Mouse (Mus musculus): Measurements from ENCODE around the gene Zdhhc6. TPM values are rescaled to one million over a fixed set of nuclear protein-coding genes. Genes with fewer than 3 reads are reported as not detected.

The Zdhhc6 gene
- polyA plus RNA-seq, 1 experiment from 2014 or later, result 105 TPM

DNA sequence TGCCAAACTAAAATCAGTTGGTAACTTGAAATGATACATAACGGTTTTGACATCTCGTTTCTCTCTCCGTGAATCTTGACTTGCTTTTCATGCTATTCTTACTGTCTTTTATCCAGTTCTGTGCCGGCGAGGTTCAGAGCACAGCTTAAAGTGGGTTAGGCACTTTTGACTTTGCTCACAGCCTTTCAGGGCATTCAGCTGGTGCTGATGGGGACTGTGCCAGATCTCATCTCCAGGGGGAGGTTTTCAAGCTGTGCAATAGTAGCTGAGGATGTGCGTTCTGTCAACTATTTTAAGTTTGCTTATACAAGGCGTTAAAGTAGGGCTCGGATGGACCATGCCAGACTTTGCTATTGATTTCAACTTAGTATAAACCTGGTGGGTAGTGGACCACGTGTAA, 21.2 kb upstream of the Zdhhc6 start:
- Histone ChIP-seq H3K4me2 (ENCODE audit: low read depth) (no peak overlapping the region), H3K4me1 (ENCODE audit: control insufficient read depth, insufficient read depth, low read length) (no peaks in the 10 kb centered on the region), H3K27me3 (ENCODE audit: control insufficient read depth, insufficient read depth, low read length) (no peaks in the 10 kb centered on the region), H3K9ac (ENCODE audit: low read length) (no peak overlapping the region), H3K9me3 (ENCODE audit: control insufficient read depth, low read length) (no peaks in the 10 kb centered on the region), H3K27ac (ENCODE audit: low read depth, low read length) (no peak overlapping the region), H3K36me3 (ENCODE audit: control insufficient read depth, insufficient read depth, low read length) (no peaks in the 10 kb centered on the region), H3K4me3 (ENCODE audit: low read depth, low read length) (no peak overlapping the region)
- ATAC-seq (ENCODE audit: insufficient read depth, low FRiP score, low TSS enrichment) (no peak), DNase-seq (ENCODE audit: low spot score) (no peak)
- 92% methylated on average over 9 of the region's 9 CpGs for WGBS

GRCm38 (mm10) chr19:55336441-55336840, 20.6 kb upstream of the Zdhhc6 start:
- Histone ChIP-seq H3K36me3 (ENCODE audit: control insufficient read depth, insufficient read depth, low read length) (no peaks in the 10 kb centered on the region), H3K27me3 (ENCODE audit: control insufficient read depth, insufficient read depth, low read length) (no peaks in the 10 kb centered on the region), H3K9ac (ENCODE audit: low read length) (no peak overlapping the region), H3K4me1 (ENCODE audit: control insufficient read depth, insufficient read depth, low read length) (no peaks in the 10 kb centered on the region), H3K4me2 (ENCODE audit: low read depth) (no peak overlapping the region), H3K9me3 (ENCODE audit: control insufficient read depth, low read length) (no peaks in the 10 kb centered on the region), H3K27ac (ENCODE audit: low read depth, low read length) (no peak overlapping the region), H3K4me3 (ENCODE audit: low read depth, low read length) (no peak overlapping the region)
- 87% methylated on average over 12 of the region's 12 CpGs for WGBS
- no peak for DNase-seq (ENCODE audit: low spot score)
- ATAC-seq (ENCODE audit: insufficient read depth, low FRiP score, low TSS enrichment), result no peak

- H3K4me3 ChIP-seq (ENCODE audit: low read depth, low read length), result no peak overlapping the region
- no peaks in the 10 kb centered on the region for H3K9me3 ChIP-seq (ENCODE audit: control insufficient read depth, low read length)
- H3K27me3 ChIP-seq (ENCODE audit: control insufficient read depth, insufficient read depth, low read length), result no peaks in the 10 kb centered on the region
- H3K36me3 ChIP-seq (ENCODE audit: control insufficient read depth, insufficient read depth, low read length), result no peaks in the 10 kb centered on the region
- no peak overlapping the region for H3K4me2 ChIP-seq (ENCODE audit: low read depth)
- WGBS, result 91% methylated on average over 1 of the region's 1 CpGs
- H3K4me1 ChIP-seq (ENCODE audit: control insufficient read depth, insufficient read depth, low read length), result no peaks in the 10 kb centered on the region
- no peak overlapping the region for H3K9ac ChIP-seq (ENCODE audit: low read length)
- no peak for DNase-seq (ENCODE audit: low spot score)
- ATAC-seq (ENCODE audit: insufficient read depth, low FRiP score, low TSS enrichment), result no peak
- no peak overlapping the region for H3K27ac ChIP-seq (ENCODE audit: low read depth, low read length)
Observed at GRCm38 (mm10) chr19:55335881-55336280, 20.0 kb upstream of the Zdhhc6 start.

DNA sequence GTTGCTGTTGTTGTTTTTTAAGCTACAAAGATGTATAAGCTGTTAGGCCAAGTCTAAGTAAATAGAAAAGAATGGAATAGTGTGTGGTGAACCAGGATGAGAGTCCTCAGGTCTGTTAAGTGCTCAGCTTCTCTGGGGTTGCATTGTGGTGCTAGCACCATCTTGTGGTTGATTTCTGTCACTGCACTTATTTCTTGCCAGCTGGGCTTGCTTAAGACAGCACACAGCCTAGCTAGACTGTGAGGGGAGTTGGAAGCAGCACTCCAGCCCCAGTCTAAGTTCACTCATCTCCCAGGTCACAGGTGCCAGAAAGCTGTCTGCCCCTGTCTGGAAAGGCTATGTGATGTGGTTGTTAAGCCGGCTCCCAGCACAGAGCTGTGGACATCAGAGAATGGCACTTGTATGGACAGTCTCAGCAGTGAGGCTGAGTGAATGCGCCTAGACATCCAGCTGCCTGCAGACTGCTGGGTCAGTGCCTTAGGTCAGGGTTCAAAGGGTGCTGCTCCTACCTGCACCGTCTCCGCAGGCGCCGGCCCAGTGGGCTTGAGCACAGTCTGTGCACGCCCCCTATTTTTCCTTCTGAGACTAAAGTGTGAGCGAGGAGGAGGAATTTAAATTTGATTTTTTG, 16.9 kb upstream of the Zdhhc6 start:
- H3K9ac ChIP-seq (ENCODE audit: low read length), result no peak overlapping the region
- peak; percentile 65; the same call in 1 of the 2 replicates for ATAC-seq (ENCODE audit: insufficient read depth, low FRiP score, low TSS enrichment)
- 95% methylated on average over 8 of the region's 8 CpGs for WGBS

DNA sequence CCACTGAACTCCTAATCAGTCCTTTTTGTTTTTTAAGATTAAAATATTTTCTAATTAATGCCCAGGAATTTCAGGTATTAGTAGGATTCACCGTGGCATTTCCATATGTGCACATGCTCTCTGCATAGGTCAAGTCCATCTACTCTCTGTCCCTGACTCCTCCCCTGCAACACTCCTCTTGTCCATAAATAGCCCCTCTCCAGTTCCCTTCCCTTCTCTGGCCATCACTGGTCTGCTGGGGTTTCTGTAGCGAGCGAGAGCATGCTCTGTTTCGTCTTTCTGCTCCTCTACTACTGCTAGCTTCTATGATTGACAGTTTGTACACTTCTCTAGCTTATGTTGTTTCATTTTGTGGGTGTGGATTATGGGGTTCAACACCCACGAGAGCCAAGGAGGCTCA, 15.9 kb upstream of the Zdhhc6 start:
- Histone ChIP-seq H3K4me1 (ENCODE audit: control insufficient read depth, insufficient read depth, low read length) (no peaks in the 10 kb centered on the region), H3K36me3 (ENCODE audit: control insufficient read depth, insufficient read depth, low read length) (no peaks in the 10 kb centered on the region), H3K27ac (ENCODE audit: low read depth, low read length) (no peak overlapping the region), H3K9me3 (ENCODE audit: control insufficient read depth, low read length) (no peaks in the 10 kb centered on the region), H3K27me3 (ENCODE audit: control insufficient read depth, insufficient read depth, low read length) (no peaks in the 10 kb centered on the region), H3K4me2 (ENCODE audit: low read depth) (no peak overlapping the region), H3K9ac (ENCODE audit: low read length) (no peak overlapping the region), H3K4me3 (ENCODE audit: low read depth, low read length) (no peak overlapping the region)
- DNase-seq (ENCODE audit: low spot score), result no peak
- ATAC-seq (ENCODE audit: insufficient read depth, low FRiP score, low TSS enrichment), result no peak
- 89% methylated on average over 5 of the region's 5 CpGs for WGBS

More for the DNA sequence above, 16.9 kb upstream of the Zdhhc6 start:
- Histone ChIP-seq H3K9me3 (ENCODE audit: control insufficient read depth, low read length) (no peaks in the 10 kb centered on the region), H3K4me1 (ENCODE audit: control insufficient read depth, insufficient read depth, low read length) (no peaks in the 10 kb centered on the region), H3K27ac (ENCODE audit: low read depth, low read length) (no peak overlapping the region), H3K36me3 (ENCODE audit: control insufficient read depth, insufficient read depth, low read length) (no peaks in the 10 kb centered on the region), H3K4me3 (ENCODE audit: low read depth, low read length) (no peak overlapping the region), H3K27me3 (ENCODE audit: control insufficient read depth, insufficient read depth, low read length) (no peaks in the 10 kb centered on the region), H3K4me2 (ENCODE audit: low read depth) (no peak overlapping the region)
- peak; percentile 58 for DNase-seq (ENCODE audit: low spot score)

- WGBS, result 90% methylated on average over 4 of the region's 4 CpGs
Observed at GRCm38 (mm10) chr19:55327510-55327909, 11.7 kb upstream of the Zdhhc6 start.

DNA sequence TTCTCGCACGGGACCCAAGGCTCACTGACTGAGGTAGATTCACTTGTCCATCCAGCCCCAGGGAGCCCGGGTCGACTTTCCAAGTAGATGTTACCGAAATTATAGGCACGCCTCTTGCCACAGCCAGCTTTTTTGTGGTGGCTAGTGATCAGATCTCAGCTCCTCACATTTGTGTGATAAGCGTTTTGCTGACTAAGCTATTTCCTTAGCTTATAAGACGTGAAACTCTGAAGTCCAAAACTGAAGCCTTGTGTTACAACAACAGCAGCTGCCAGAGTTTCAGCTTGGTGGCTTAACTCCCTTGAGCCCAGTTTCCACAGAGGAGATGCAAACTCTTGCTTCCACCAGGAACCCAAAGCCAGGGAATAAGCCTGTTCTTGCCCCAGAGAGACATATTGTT, 6.8 kb upstream of the Zdhhc6 start:
- Histone ChIP-seq H3K36me3 (ENCODE audit: control insufficient read depth, insufficient read depth, low read length) (no peaks in the 10 kb centered on the region), H3K27me3 (ENCODE audit: control insufficient read depth, insufficient read depth, low read length) (no peaks in the 10 kb centered on the region), H3K9me3 (ENCODE audit: control insufficient read depth, low read length) (no peaks in the 10 kb centered on the region), H3K9ac (ENCODE audit: low read length) (no peak overlapping the region), H3K4me3 (ENCODE audit: low read depth, low read length) (no peak overlapping the region), H3K27ac (ENCODE audit: low read depth, low read length) (no peak overlapping the region), H3K4me1 (ENCODE audit: control insufficient read depth, insufficient read depth, low read length) (no peaks in the 10 kb centered on the region), H3K4me2 (ENCODE audit: low read depth) (no peak overlapping the region)
- DNase-seq (ENCODE audit: low spot score) (no peak), ATAC-seq (ENCODE audit: insufficient read depth, low FRiP score, low TSS enrichment) (no peak)
- WGBS, result 93% methylated on average over 8 of the region's 8 CpGs

More at GRCm38 (mm10) chr19:55327510-55327909, 11.7 kb upstream of the Zdhhc6 start:
- Histone ChIP-seq H3K27me3 (ENCODE audit: control insufficient read depth, insufficient read depth, low read length) (no peaks in the 10 kb centered on the region), H3K4me1 (ENCODE audit: control insufficient read depth, insufficient read depth, low read length) (no peaks in the 10 kb centered on the region), H3K4me3 (ENCODE audit: low read depth, low read length) (no peak overlapping the region), H3K36me3 (ENCODE audit: control insufficient read depth, insufficient read depth, low read length) (no peaks in the 10 kb centered on the region), H3K9me3 (ENCODE audit: control insufficient read depth, low read length) (no peaks in the 10 kb centered on the region), H3K4me2 (ENCODE audit: low read depth) (no peak overlapping the region), H3K27ac (ENCODE audit: low read depth, low read length) (no peak overlapping the region), H3K9ac (ENCODE audit: low read length) (no peak overlapping the region)
- ATAC-seq (ENCODE audit: insufficient read depth, low FRiP score, low TSS enrichment) (no peak), DNase-seq (ENCODE audit: low spot score) (no peak)

DNA sequence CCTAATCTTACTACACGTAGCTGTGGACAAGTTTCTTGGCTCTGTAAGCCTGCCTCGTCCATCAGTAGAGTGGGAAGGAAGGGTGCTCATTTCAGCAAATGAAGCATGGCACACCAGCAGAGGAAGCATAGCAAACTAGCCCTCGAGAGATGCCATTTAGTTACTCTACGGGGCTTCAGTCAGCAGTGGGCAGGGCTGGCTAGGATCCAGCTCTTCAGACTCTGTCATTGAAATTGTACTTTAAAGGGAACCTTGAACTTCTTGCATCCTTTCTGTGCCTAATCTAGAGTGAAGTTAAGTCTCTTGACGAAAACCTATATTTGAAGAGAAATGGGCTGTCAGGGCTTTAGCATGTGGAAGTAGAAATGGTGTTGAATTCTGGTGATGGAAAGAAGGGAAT, 3.7 kb upstream of the Zdhhc6 start:
- no peak overlapping the region for H3K4me2 ChIP-seq (ENCODE audit: low read depth)
- H3K4me1 ChIP-seq (ENCODE audit: control insufficient read depth, insufficient read depth, low read length), result peaks cover 7% of the 10 kb centered on the region; the same call in 1 of the 2 replicates
- H3K9ac ChIP-seq (ENCODE audit: low read length), result no peak overlapping the region
- H3K27me3 ChIP-seq (ENCODE audit: control insufficient read depth, insufficient read depth, low read length), result no peaks in the 10 kb centered on the region
- H3K9me3 ChIP-seq (ENCODE audit: control insufficient read depth, low read length), result no peaks in the 10 kb centered on the region
- ATAC-seq (ENCODE audit: insufficient read depth, low FRiP score, low TSS enrichment), result no peak
- H3K4me3 ChIP-seq (ENCODE audit: low read depth, low read length), result no peak overlapping the region
- no peak overlapping the region for H3K27ac ChIP-seq (ENCODE audit: low read depth, low read length)
- no peaks in the 10 kb centered on the region for H3K36me3 ChIP-seq (ENCODE audit: control insufficient read depth, insufficient read depth, low read length)
- WGBS, result 80% methylated on average over 5 of the region's 5 CpGs
- DNase-seq (ENCODE audit: low spot score), result no peak

- Histone ChIP-seq H3K4me2 (ENCODE audit: low read depth) (no peak overlapping the region), H3K9me3 (ENCODE audit: control insufficient read depth, low read length) (no peaks in the 10 kb centered on the region), H3K27ac (ENCODE audit: low read depth, low read length) (no peak overlapping the region), H3K9ac (ENCODE audit: low read length) (no peak overlapping the region), H3K4me3 (ENCODE audit: low read depth, low read length) (no peak overlapping the region), H3K4me1 (ENCODE audit: control insufficient read depth, insufficient read depth, low read length) (peaks cover 7% of the 10 kb centered on the region; the same call in 1 of the 2 replicates), H3K27me3 (ENCODE audit: control insufficient read depth, insufficient read depth, low read length) (no peaks in the 10 kb centered on the region), H3K36me3 (ENCODE audit: control insufficient read depth, insufficient read depth, low read length) (no peaks in the 10 kb centered on the region)
- DNase-seq (ENCODE audit: low spot score), result no peak
- ATAC-seq (ENCODE audit: insufficient read depth, low FRiP score, low TSS enrichment), result no peak
- 77% methylated on average over 3 of the region's 3 CpGs for WGBS
Observed at GRCm38 (mm10) chr19:55319036-55319435, 3.2 kb upstream of the Zdhhc6 start.
